Mouse (Mus musculus): Measurements from ENCODE around the gene Spo11.

Spo11 gene

GRCm38 (mm10) chr2:173035653-173036052, 58.2 kb downstream of the Spo11 start:
- no peak for DNase-seq

DNA sequence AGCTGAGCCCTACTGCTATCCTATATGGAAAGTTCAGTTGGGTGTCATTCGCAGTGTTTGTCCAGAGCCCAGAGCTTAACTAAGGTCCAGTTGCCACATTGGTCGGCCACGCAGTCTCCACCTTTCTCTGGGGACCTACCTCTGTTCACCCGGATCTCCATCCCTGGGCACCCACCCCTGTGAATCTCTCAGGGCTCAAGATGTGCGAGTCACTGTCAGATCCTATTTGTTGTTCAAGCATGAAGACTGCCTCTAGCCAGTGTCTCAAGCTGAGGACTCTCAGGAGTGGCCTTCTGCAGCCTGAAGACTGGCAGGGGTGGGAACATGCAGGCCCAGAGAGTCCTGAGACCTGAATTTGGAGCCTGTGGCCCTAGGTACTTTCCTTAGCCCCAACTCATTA, 58.6 kb downstream of the Spo11 start:
- no peak for DNase-seq

GRCm38 (mm10) chr2:173036611-173037010, 59.1 kb downstream of the Spo11 start:
- no peak for DNase-seq

GRCm38 (mm10) chr2:173037347-173037746, 59.8 kb downstream of the Spo11 start:
- no peak for DNase-seq

- no peak for DNase-seq
These were observed 60.5 kb downstream of the Spo11 start for GRCm38 (mm10) chr2:173037827-173038607.

GRCm38 (mm10) chr2:173039041-173039440, 61.5 kb downstream of the Spo11 start:
- no peak for DNase-seq

GRCm38 (mm10) chr2:173040803-173041202, 63.3 kb downstream of the Spo11 start:
- no peak for DNase-seq

GRCm38 (mm10) chr2:173041242-173041641, 63.7 kb downstream of the Spo11 start:
- DNase-seq, result peak; percentile 52

- no peak for DNase-seq
These were observed 64.4 kb downstream of the Spo11 start for GRCm38 (mm10) chr2:173041893-173042292.

- no peak for DNase-seq
These were observed 65.1 kb downstream of the Spo11 start for GRCm38 (mm10) chr2:173042504-173043162.
